Mouse (Mus musculus) forebrain, embryonic 12.5 days (tissue): ENCODE data around the gene Med22. TPM values are rescaled to one million over a fixed set of nuclear protein-coding genes. Genes with fewer than 3 reads are reported as not detected.
A peak's percentile ranks its signal among the peaks of the same experiment; 100 is the strongest.

ENCODE experiments used
- ATAC-seq: fragments of 200-750 bp; cut with Nextera tagmentation; 2 replicates; pipeline ENCODE4 v1.8.0; 2017; ENCODE audit warnings: moderate TSS enrichment; ENCODE audit not compliant: low FRiP score
- H3K27ac ChIP-seq: fragments of 300-500 bp; sonication (generic); 2 replicates; pipeline ENCODE4 v1.5.1; 2016; ENCODE audit warnings: mild to moderate bottlenecking
- H3K27me3 ChIP-seq: fragments of 300-500 bp; sonication (generic); 2 replicates; pipeline ENCODE4 v1.6.1; 2016; ENCODE audit warnings: mild to moderate bottlenecking
- H3K36me3 ChIP-seq: fragments of 300-500 bp; sonication (generic); replicated peaks from 2 replicates; pipeline ENCODE4 v1.6.1; 2016; ENCODE audit warnings: mild to moderate bottlenecking
- H3K4me1 ChIP-seq: fragments of 300-500 bp; sonication (generic); 2 replicates; pipeline ENCODE4 v1.6.1; 2016
- H3K4me2 ChIP-seq: fragments of 300-500 bp; sonication (generic); 2 replicates; pipeline ENCODE4 v1.6.1; 2016; ENCODE audit warnings: mild to moderate bottlenecking, moderate library complexity
- H3K4me3 ChIP-seq: fragments of 300-500 bp; sonication (generic); replicated peaks from 2 replicates; pipeline ENCODE4 v1.5.1; 2016; ENCODE audit warnings: mild to moderate bottlenecking
- H3K9ac ChIP-seq: fragments of 300-500 bp; sonication (generic); 2 replicates; pipeline ENCODE4 v1.6.1; 2016; ENCODE audit warnings: mild to moderate bottlenecking
- H3K9me3 ChIP-seq: fragments of 300-500 bp; sonication (generic); 2 replicates; pipeline ENCODE4 v1.6.1; 2016
- WGBS: fragments of 180-500 bp; shearing (Covaris S2); methylation state at CpG from one replicate; pipeline ENCODE4 v1.1.7; 2016; 5-methylcytosine and 5-hydroxymethylcytosine counted together
- polyA plus RNA-seq: library from polyadenylated mRNA; unstranded; fragments of >200 nt; fragmentation: Nextera tagmentation; extraction: Ambion mirVana; gene quantifications from 2 replicates; pipeline ENCODE4 v1.2.1, GENCODE M21; 2016

Med22 gene
- polyA plus RNA-seq, 1 experiment from 2014 or later, result 139 TPM

GRCm38 (mm10) chr2:26913416-26914147 is 3.1 kb upstream of the Med22 start:
- Histone ChIP-seq H3K9me3 (no peaks in the 10 kb centered on the region), H3K4me1 (peaks cover 59% of the 10 kb centered on the region), H3K27me3 (no peaks in the 10 kb centered on the region), H3K4me3 (no peak overlapping the region), H3K27ac (no peak overlapping the region), H3K4me2 (no peak overlapping the region), H3K9ac (no peak overlapping the region), H3K36me3 (peaks cover 44% of the 10 kb centered on the region)
- ATAC-seq, result no peak
- 83% methylated on average over 17 of the region's 17 CpGs for WGBS

GRCm38 (mm10) chr2:26912253-26912770 is 1.8 kb upstream of the Med22 start:
- Histone ChIP-seq H3K4me3 (peak overlapping the region; percentile 88), H3K27ac (no peak overlapping the region), H3K36me3 (peaks cover 47% of the 10 kb centered on the region), H3K4me2 (peak overlapping the region; percentile 100), H3K9ac (peak overlapping the region; percentile 98), H3K27me3 (no peaks in the 10 kb centered on the region), H3K9me3 (no peaks in the 10 kb centered on the region), H3K4me1 (peaks cover 58% of the 10 kb centered on the region)
- ATAC-seq, result no peak
- 71% methylated on average over 5 of the region's 5 CpGs for WGBS

- Histone ChIP-seq H3K27ac (peak overlapping the region; percentile 96), H3K9ac (peak overlapping the region; percentile 98), H3K4me2 (peak overlapping the region; percentile 100), H3K4me1 (peaks cover 51% of the 10 kb centered on the region), H3K4me3 (peak overlapping the region; percentile 88), H3K36me3 (peaks cover 59% of the 10 kb centered on the region), H3K9me3 (no peaks in the 10 kb centered on the region), H3K27me3 (no peaks in the 10 kb centered on the region)
- under 1% methylated on average over 37 of the region's 37 CpGs for WGBS
- ATAC-seq, result peak; percentile 50
These were observed 703 bp upstream of the Med22 start for GRCm38 (mm10) chr2:26910994-26911765.

GRCm38 (mm10) chr2:26909387-26909784 is 1.1 kb downstream of the Med22 start:
- no peak overlapping the region for H3K27ac ChIP-seq
- no peaks in the 10 kb centered on the region for H3K9me3 ChIP-seq
- no peak for ATAC-seq
- H3K27me3 ChIP-seq, result no peaks in the 10 kb centered on the region
- peaks cover 36% of the 10 kb centered on the region for H3K4me1 ChIP-seq
- peak overlapping the region; percentile 100 for H3K4me2 ChIP-seq
- H3K36me3 ChIP-seq, result peaks cover 73% of the 10 kb centered on the region
- H3K9ac ChIP-seq, result peak overlapping the region; percentile 98
- peak overlapping the region; percentile 88 for H3K4me3 ChIP-seq

GRCm38 (mm10) chr2:26908710-26909386 is 1.6 kb downstream of the Med22 start:
- H3K27me3 ChIP-seq, result no peaks in the 10 kb centered on the region
- peak overlapping the region; percentile 88 for H3K4me3 ChIP-seq
- H3K36me3 ChIP-seq, result peaks cover 70% of the 10 kb centered on the region
- WGBS, result 94% methylated on average over 18 of the region's 18 CpGs
- peak overlapping the region; percentile 98 for H3K9ac ChIP-seq
- ATAC-seq, result no peak
- H3K9me3 ChIP-seq, result no peaks in the 10 kb centered on the region
- no peak overlapping the region for H3K27ac ChIP-seq
- H3K4me1 ChIP-seq, result peaks cover 39% of the 10 kb centered on the region
- peak overlapping the region; percentile 100 for H3K4me2 ChIP-seq

- Histone ChIP-seq H3K36me3 (peaks cover 52% of the 10 kb centered on the region), H3K4me3 (no peak overlapping the region), H3K4me2 (no peak overlapping the region), H3K27me3 (no peaks in the 10 kb centered on the region), H3K27ac (no peak overlapping the region), H3K4me1 (peaks cover 39% of the 10 kb centered on the region), H3K9ac (no peak overlapping the region), H3K9me3 (no peaks in the 10 kb centered on the region)
- ATAC-seq, result no peak
- WGBS, result 58% methylated on average over 4 of the region's 4 CpGs
These were observed 3.4 kb downstream of the Med22 start for GRCm38 (mm10) chr2:26907109-26907508.

GRCm38 (mm10) chr2:26906431-26906830 is 4.0 kb downstream of the Med22 start:
- Histone ChIP-seq H3K4me2 (no peak overlapping the region), H3K9me3 (no peaks in the 10 kb centered on the region), H3K27me3 (no peaks in the 10 kb centered on the region), H3K9ac (no peak overlapping the region), H3K36me3 (peaks cover 47% of the 10 kb centered on the region), H3K4me1 (peaks cover 39% of the 10 kb centered on the region), H3K27ac (no peak overlapping the region), H3K4me3 (no peak overlapping the region)
- no peak for ATAC-seq
- WGBS, result 92% methylated on average over 3 of the region's 3 CpGs

- 100% methylated on average over 2 of the region's 2 CpGs for WGBS
- no peak overlapping the region for H3K4me2 ChIP-seq
- H3K27ac ChIP-seq, result no peak overlapping the region
- no peaks in the 10 kb centered on the region for H3K9me3 ChIP-seq
- peaks cover 42% of the 10 kb centered on the region for H3K4me1 ChIP-seq
- H3K36me3 ChIP-seq, result peaks cover 45% of the 10 kb centered on the region
- no peak overlapping the region for H3K4me3 ChIP-seq
- ATAC-seq, result no peak
- no peak overlapping the region for H3K9ac ChIP-seq
- no peaks in the 10 kb centered on the region for H3K27me3 ChIP-seq
These were observed 4.5 kb downstream of the Med22 start for GRCm38 (mm10) chr2:26905936-26906335.

- peak overlapping the region; percentile 81 for H3K4me2 ChIP-seq
- no peaks in the 10 kb centered on the region for H3K27me3 ChIP-seq
- H3K27ac ChIP-seq, result peak overlapping the region; percentile 92
- peaks cover 63% of the 10 kb centered on the region for H3K36me3 ChIP-seq
- H3K4me3 ChIP-seq, result peak overlapping the region; percentile 79
- no peak for ATAC-seq
- no peaks in the 10 kb centered on the region for H3K9me3 ChIP-seq
- WGBS, result 11% methylated on average over 7 of the region's 7 CpGs
- H3K4me1 ChIP-seq, result peaks cover 26% of the 10 kb centered on the region
- peak overlapping the region; percentile 73 for H3K9ac ChIP-seq
These were observed 7.2 kb downstream of the Med22 start for GRCm38 (mm10) chr2:26903311-26903710.

- H3K4me2 ChIP-seq, result peak within 1 kb of the TSS; percentile 81
- ATAC-seq, result peak; percentile 97
- no peaks in the 10 kb centered on the region for H3K27me3 ChIP-seq
- peak within 1 kb of the TSS; percentile 92 for H3K27ac ChIP-seq
- under 1% methylated on average over 41 of the region's 41 CpGs for WGBS
- H3K9ac ChIP-seq, result peak within 1 kb of the TSS; percentile 82
- peaks cover 24% of the 10 kb centered on the region for H3K4me1 ChIP-seq
- H3K9me3 ChIP-seq, result no peaks in the 10 kb centered on the region
- H3K4me3 ChIP-seq, result peak within 1 kb of the TSS; percentile 79
- peaks cover 63% of the 10 kb centered on the region for H3K36me3 ChIP-seq
These were observed 7.8 kb downstream of the Med22 start, which contains the start of gene Surf6 for GRCm38 (mm10) chr2:26902467-26903220. TSS of gene Surf6 (minus strand) at chr2:26902879.

GRCm38 (mm10) chr2:26901834-26902400 is 8.6 kb downstream of the Med22 start:
- Histone ChIP-seq H3K27me3 (no peaks in the 10 kb centered on the region), H3K4me2 (peak overlapping the region; percentile 81), H3K4me1 (peaks cover 21% of the 10 kb centered on the region), H3K9ac (peak overlapping the region; percentile 82), H3K27ac (no peak overlapping the region), H3K36me3 (peaks cover 63% of the 10 kb centered on the region), H3K9me3 (no peaks in the 10 kb centered on the region), H3K4me3 (peak overlapping the region; percentile 79)
- ATAC-seq, result no peak
- WGBS, result 17% methylated on average over 7 of the region's 7 CpGs
